In the genomic region with DNA sequence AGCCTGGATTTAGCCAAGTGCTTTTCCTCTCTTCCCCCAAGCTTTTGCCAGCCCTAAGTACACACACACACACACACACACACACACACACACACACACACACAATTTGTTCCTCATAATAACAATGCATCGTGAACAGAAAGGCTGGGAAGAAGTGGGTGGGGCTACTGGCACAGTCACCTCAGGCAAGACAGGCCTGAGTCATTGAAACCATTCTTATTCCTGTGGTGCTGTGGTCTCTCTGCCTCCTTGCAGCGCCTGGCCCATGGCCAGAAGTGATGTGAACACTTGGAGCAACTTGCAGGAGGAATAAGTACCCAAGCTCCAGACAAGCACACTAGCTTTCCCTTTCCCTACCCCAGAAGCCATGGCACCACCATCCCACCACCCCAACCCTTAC, we compare ENCODE assay signal across 11 mouse cellular contexts. TPM values are rescaled to one million over a fixed set of nuclear protein-coding genes. Genes with fewer than 3 reads are reported as not detected.
DNase-seq lines count a peak whose midpoint lies in the region; ATAC-seq and TF ChIP-seq lines count a peak whose summit lies in the region.
"Had no signal": no experiment of that assay in that cellular context is flagged by ENCODE, and none has a peak within 500 bp of the region (broad histone marks: within the 10 kb centered on the region; RNA-seq: fewer than 3 reads in every experiment).

No protein-coding gene starts in this region.

- TF ChIP-seq EP300 in heart, adult 2 months (IDR thresholded peaks at IDR 0.05; ENCODE audit: insufficient read depth, low read depth, low read length), result no peak

- WGBS in heart, adult 2 months, result 35% methylated on average over 2 of the region's 2 CpGs

- intact Hi-C loops in heart, adult 2 months (cut with DNase I), result no loop called here

- peak; percentile 80 for ATAC-seq in common myeloid progenitor, adult 5-6 weeks (replicated peaks; ENCODE audit: low read depth, poor library complexity, severe bottlenecking)

- H3K36me3 ChIP-seq in heart, adult 2 months (ENCODE audit: control insufficient read depth, insufficient read depth, low read length), result no peaks in the 10 kb centered on the region

- H3K27ac ChIP-seq in heart, adult 2 months, result no peak overlapping the region

- no peaks in the 10 kb centered on the region for H3K4me1 ChIP-seq in heart, adult 2 months (ENCODE audit: control insufficient read depth, insufficient read depth, low read length)

- no peak overlapping the region for H3K9ac ChIP-seq in heart, adult 2 months (ENCODE audit: low read depth, low read length)

- DNase-seq in heart, adult 2 months, result peak; percentile 21 to 26
- no peak for DNase-seq in heart, adult 8-10 months (ENCODE audit: low spot score)
- DNase-seq in ES-CJ7 (ENCODE audit: low read depth, low spot score), result peak; percentile 45
- peak; percentile 5 for DNase-seq in lung, postnatal 25 days (ENCODE audit: low spot score)
- no peak for DNase-seq in adrenal gland, adult (ENCODE audit: inconsistent age in 2 of 2, low spot score in 1 of 2)
- no peak for DNase-seq in adrenal gland, adult 8-10 months
- DNase-seq in layer of hippocampus, adult 9-10 months (ENCODE audit: low spot score), result no peak
- DNase-seq: kidney, adult 18-20 months had no signal

- H3K4me3 ChIP-seq in heart, adult 2 months, result no peak overlapping the region

- no peak for TF ChIP-seq CTCF in heart, adult 2 months (IDR thresholded peaks at IDR 0.05)

- no peaks in the 10 kb centered on the region for H3K27me3 ChIP-seq in heart, adult 2 months (ENCODE audit: control insufficient read depth, insufficient read depth, low read length)

- no peak for TF ChIP-seq POLR2A in heart, adult 2 months (IDR thresholded peaks at IDR 0.05; ENCODE audit: insufficient read depth, low read depth, low read length)

- no peaks in the 10 kb centered on the region for H3K79me2 ChIP-seq in heart, adult 2 months (replicated peaks; ENCODE audit: control insufficient read depth, insufficient read depth, low read length)

RNA-seq across cellular contexts. Expression of a gene that starts 34.2 kb away (rescaled TPM):
- 1 to 10 TPM; 1.4 to 1.5 TPM for total RNA-seq in heart, adult 2 months (2021)
- polyA plus RNA-seq in heart, adult 2 months (2012; rRNA removed), result 1.5 and 2.3 TPM in 2 replicates
- 1 to 10 TPM; 1.9 to 2.6 (median 2.3) TPM for total RNA-seq in heart, adult 8-10 months (2022)
- total RNA-seq in common myeloid progenitor, adult 5-6 weeks (2017), result not detected in 2 replicates
- total RNA-seq in adrenal gland, adult 8-10 months (2022), result 1 to 10 TPM; 2.6 to 4.1 (median 3.0) TPM
- total RNA-seq: liver, adult 2 months; monocyte, adult 5-6 weeks had no signal
- polyA plus RNA-seq: liver, adult 2 months had no signal

RNA-seq across cellular contexts. Expression of a gene that starts 51.3 kb away (rescaled TPM):
- total RNA-seq in heart, adult 2 months (2021), result 10 to 100 TPM; 18.9 to 19.2 TPM
- polyA plus RNA-seq in heart, adult 2 months (2012; rRNA removed), result 10.3 and 14.3 TPM in 2 replicates
- total RNA-seq in heart, adult 8-10 months (2022), result 10 to 100 TPM; 19.2 to 24.3 (median 22.6) TPM
- total RNA-seq in common myeloid progenitor, adult 5-6 weeks (2017), result 5.5 and 6.9 TPM in 2 replicates
- 10 to 100 TPM; 23.0 to 35.6 (median 31.2) TPM for total RNA-seq in adrenal gland, adult 8-10 months (2022)

Comparison
In these comparisons a context has a peak if more than half of its experiments do, and no peak if none do; other contexts are left out.
1. DNase-seq: peak in heart, adult 2 months (2 of 2), ES-CJ7 (single experiment) and lung, postnatal 25 days (single experiment); none in heart, adult 8-10 months (single experiment), adrenal gland, adult (0 of 2), adrenal gland, adult 8-10 months (single experiment) and layer of hippocampus, adult 9-10 months (single experiment).